Mouse (Mus musculus): ENCODE data around the gene Psen2. TPM values are rescaled to one million over a fixed set of nuclear protein-coding genes. Genes with fewer than 3 reads are reported as not detected.

Psen2 gene
- polyA plus RNA-seq, 2 experiments = 17.1 to 23.4 TPM

GRCm38 (mm10) chr1:180299697-180300096 lies 36.5 kb upstream of the Psen2 start:
- H3K27me3 ChIP-seq (ENCODE audit: control insufficient read depth, insufficient read depth, low read length) = no peaks in the 10 kb centered on the region
- ATAC-seq (ENCODE audit: low FRiP score, low read depth) = no peak
- no peak overlapping the region for H3K9ac ChIP-seq (ENCODE audit: low read depth, low read length, severe bottlenecking)
- no peak overlapping the region for H3K4me3 ChIP-seq (replicated peaks; ENCODE audit: low read length)
- DNase-seq (ENCODE audit: low spot score) = no peak
- no peak overlapping the region for H3K4me2 ChIP-seq (replicated peaks; ENCODE audit: low read depth, low read length, severe bottlenecking)
- H3K9me3 ChIP-seq (ENCODE audit: control insufficient read depth, low read length) = no peaks in the 10 kb centered on the region
- 91% methylated on average over 4 of the region's 4 CpGs for WGBS
- no peaks in the 10 kb centered on the region for H3K36me3 ChIP-seq (ENCODE audit: control insufficient read depth, insufficient read depth, low read length)
- TF ChIP-seq POLR2A (IDR thresholded peaks at IDR 0.05; ENCODE audit: borderline replicate concordance, extremely low read depth, insufficient read depth, insufficient read length) = no peak
- H3K4me1 ChIP-seq (ENCODE audit: control insufficient read depth, insufficient read depth, low read length) = no peaks in the 10 kb centered on the region
- no peak overlapping the region for H3K27ac ChIP-seq (replicated peaks; ENCODE audit: low read depth, low read length)

- Histone ChIP-seq H3K4me1 (ENCODE audit: control insufficient read depth, insufficient read depth, low read length) (no peaks in the 10 kb centered on the region), H3K36me3 (ENCODE audit: control insufficient read depth, insufficient read depth, low read length) (no peaks in the 10 kb centered on the region), H3K4me3 (replicated peaks; ENCODE audit: low read length) (no peak overlapping the region), H3K9me3 (ENCODE audit: control insufficient read depth, low read length) (no peaks in the 10 kb centered on the region), H3K27me3 (ENCODE audit: control insufficient read depth, insufficient read depth, low read length) (no peaks in the 10 kb centered on the region), H3K9ac (ENCODE audit: low read depth, low read length, severe bottlenecking) (no peak overlapping the region), H3K27ac (replicated peaks; ENCODE audit: low read depth, low read length) (no peak overlapping the region), H3K4me2 (replicated peaks; ENCODE audit: low read depth, low read length, severe bottlenecking) (no peak overlapping the region)
- 92% methylated on average over 9 of the region's 9 CpGs for WGBS
- no peak for DNase-seq (ENCODE audit: low spot score)
- no peak for ATAC-seq (ENCODE audit: low FRiP score, low read depth)
- TF ChIP-seq POLR2A (IDR thresholded peaks at IDR 0.05; ENCODE audit: borderline replicate concordance, extremely low read depth, insufficient read depth, insufficient read length) = no peak
Observed at GRCm38 (mm10) chr1:180296088-180296487, 32.9 kb upstream of the Psen2 start.

GRCm38 (mm10) chr1:180290358-180290757 lies 27.1 kb upstream of the Psen2 start:
- Histone ChIP-seq H3K27ac (replicated peaks; ENCODE audit: low read depth, low read length) (no peak overlapping the region), H3K36me3 (ENCODE audit: control insufficient read depth, insufficient read depth, low read length) (no peaks in the 10 kb centered on the region), H3K9me3 (ENCODE audit: control insufficient read depth, low read length) (no peaks in the 10 kb centered on the region), H3K27me3 (ENCODE audit: control insufficient read depth, insufficient read depth, low read length) (no peaks in the 10 kb centered on the region), H3K4me2 (replicated peaks; ENCODE audit: low read depth, low read length, severe bottlenecking) (no peak overlapping the region), H3K4me3 (replicated peaks; ENCODE audit: low read length) (no peak overlapping the region), H3K9ac (ENCODE audit: low read depth, low read length, severe bottlenecking) (no peak overlapping the region), H3K4me1 (ENCODE audit: control insufficient read depth, insufficient read depth, low read length) (peaks cover 8% of the 10 kb centered on the region)
- ATAC-seq (ENCODE audit: low FRiP score, low read depth) (no peak), DNase-seq (ENCODE audit: low spot score) (no peak)
- TF ChIP-seq POLR2A (IDR thresholded peaks at IDR 0.05; ENCODE audit: borderline replicate concordance, extremely low read depth, insufficient read depth, insufficient read length) = no peak
- WGBS = 78% methylated on average over 4 of the region's 4 CpGs

GRCm38 (mm10) chr1:180289788-180290187 lies 26.6 kb upstream of the Psen2 start:
- H3K9ac ChIP-seq (ENCODE audit: low read depth, low read length, severe bottlenecking) = no peak overlapping the region
- no peak overlapping the region for H3K4me3 ChIP-seq (replicated peaks; ENCODE audit: low read length)
- TF ChIP-seq POLR2A (IDR thresholded peaks at IDR 0.05; ENCODE audit: borderline replicate concordance, extremely low read depth, insufficient read depth, insufficient read length) = no peak
- DNase-seq (ENCODE audit: low spot score) (no peak), ATAC-seq (ENCODE audit: low FRiP score, low read depth) (no peak)
- no peaks in the 10 kb centered on the region for H3K27me3 ChIP-seq (ENCODE audit: control insufficient read depth, insufficient read depth, low read length)
- H3K36me3 ChIP-seq (ENCODE audit: control insufficient read depth, insufficient read depth, low read length) = no peaks in the 10 kb centered on the region
- no peak overlapping the region for H3K4me2 ChIP-seq (replicated peaks; ENCODE audit: low read depth, low read length, severe bottlenecking)
- no peak overlapping the region for H3K27ac ChIP-seq (replicated peaks; ENCODE audit: low read depth, low read length)
- H3K4me1 ChIP-seq (ENCODE audit: control insufficient read depth, insufficient read depth, low read length) = peaks cover 8% of the 10 kb centered on the region
- WGBS = 57% methylated on average over 5 of the region's 5 CpGs
- no peaks in the 10 kb centered on the region for H3K9me3 ChIP-seq (ENCODE audit: control insufficient read depth, low read length)

GRCm38 (mm10) chr1:180288872-180289468 lies 25.7 kb upstream of the Psen2 start:
- Histone ChIP-seq H3K27ac (replicated peaks; ENCODE audit: low read depth, low read length) (no peak overlapping the region), H3K4me3 (replicated peaks; ENCODE audit: low read length) (no peak overlapping the region), H3K4me2 (replicated peaks; ENCODE audit: low read depth, low read length, severe bottlenecking) (no peak overlapping the region), H3K36me3 (ENCODE audit: control insufficient read depth, insufficient read depth, low read length) (no peaks in the 10 kb centered on the region), H3K9ac (ENCODE audit: low read depth, low read length, severe bottlenecking) (no peak overlapping the region), H3K4me1 (ENCODE audit: control insufficient read depth, insufficient read depth, low read length) (peaks cover 15% of the 10 kb centered on the region), H3K9me3 (ENCODE audit: control insufficient read depth, low read length) (no peaks in the 10 kb centered on the region), H3K27me3 (ENCODE audit: control insufficient read depth, insufficient read depth, low read length) (no peaks in the 10 kb centered on the region)
- ATAC-seq (ENCODE audit: low FRiP score, low read depth) (no peak), DNase-seq (ENCODE audit: low spot score) (no peak)
- 76% methylated on average over 6 of the region's 7 CpGs for WGBS
- no peak for TF ChIP-seq POLR2A (IDR thresholded peaks at IDR 0.05; ENCODE audit: borderline replicate concordance, extremely low read depth, insufficient read depth, insufficient read length)

- Histone ChIP-seq H3K27me3 (ENCODE audit: control insufficient read depth, insufficient read depth, low read length) (no peaks in the 10 kb centered on the region), H3K4me1 (ENCODE audit: control insufficient read depth, insufficient read depth, low read length) (peaks cover 20% of the 10 kb centered on the region), H3K9me3 (ENCODE audit: control insufficient read depth, low read length) (no peaks in the 10 kb centered on the region), H3K4me2 (replicated peaks; ENCODE audit: low read depth, low read length, severe bottlenecking) (no peak overlapping the region), H3K9ac (ENCODE audit: low read depth, low read length, severe bottlenecking) (no peak overlapping the region), H3K36me3 (ENCODE audit: control insufficient read depth, insufficient read depth, low read length) (no peaks in the 10 kb centered on the region), H3K4me3 (replicated peaks; ENCODE audit: low read length) (no peak overlapping the region), H3K27ac (replicated peaks; ENCODE audit: low read depth, low read length) (no peak overlapping the region)
- TF ChIP-seq POLR2A (IDR thresholded peaks at IDR 0.05; ENCODE audit: borderline replicate concordance, extremely low read depth, insufficient read depth, insufficient read length) = no peak
- DNase-seq (ENCODE audit: low spot score) = no peak
- 70% methylated on average over 7 of the region's 7 CpGs for WGBS
- ATAC-seq (ENCODE audit: low FRiP score, low read depth) = no peak
Observed at GRCm38 (mm10) chr1:180288227-180288626, 25.0 kb upstream of the Psen2 start.

All from limb, embryonic 14.5 days (tissue).